Mouse (Mus musculus) brain, embryonic 14.5 days (tissue): Measurements from ENCODE around the gene Cped1.

ENCODE experiments used
- CTCF ChIP-seq: fragments of 200-500 bp; IDR thresholded peaks from 2 replicates; pipeline ENCODE4 v1.5.1; 2012; ENCODE audit warnings: inconsistent platforms, mild to moderate bottlenecking, moderate library complexity, borderline replicate concordance; ENCODE audit not compliant: insufficient read depth, insufficient read length; ENCODE audit errors: extremely low read depth
- POLR2A ChIP-seq: fragments of 200-500 bp; IDR thresholded peaks from 2 replicates; pipeline ENCODE4 v1.6.1; 2012; ENCODE audit warnings: mild to moderate bottlenecking, inconsistent platforms, borderline replicate concordance; ENCODE audit not compliant: poor library complexity, insufficient read depth, insufficient read length, severe bottlenecking; ENCODE audit errors: extremely low read depth

DNA sequence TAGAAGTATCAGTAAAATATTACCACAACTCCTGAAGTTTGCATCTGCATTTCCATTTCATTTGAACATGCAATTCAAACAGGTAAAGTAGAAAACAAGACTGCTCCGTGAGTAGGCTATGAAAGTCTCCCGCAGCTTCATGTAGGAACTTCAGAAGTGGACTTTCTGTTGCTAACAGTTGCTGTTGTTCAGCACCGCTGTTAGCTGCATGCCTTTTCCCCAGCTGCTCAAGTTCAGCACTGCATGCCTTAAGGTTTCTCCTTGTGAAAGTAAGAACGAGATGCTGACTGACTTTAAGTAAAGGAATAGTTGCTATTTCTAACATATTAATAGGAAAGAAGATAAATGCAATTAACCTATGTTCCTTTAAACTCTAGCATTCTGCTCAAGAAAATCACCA is 306.3 kb downstream of the Cped1 start:
- TF ChIP-seq CTCF (no peak), POLR2A (no peak)
